Mouse (Mus musculus) intestine, postnatal 0 days (tissue): ENCODE results near the gene Slc24a3. TPM values are rescaled to one million over a fixed set of nuclear protein-coding genes. Genes with fewer than 3 reads are reported as not detected.

Experiments
- ATAC-seq: fragments of 200-750 bp; cut with Nextera tagmentation; 2 replicates; pipeline ENCODE4 v1.8.0; 2017; ENCODE audit warnings: mild to moderate bottlenecking, moderate TSS enrichment, moderate library complexity
- H3K27ac ChIP-seq: fragments of 300-500 bp; sonication (generic); 2 replicates; pipeline ENCODE4 v1.5.1; 2014; ENCODE audit warnings: mild to moderate bottlenecking, low read depth, low read length, moderate library complexity
- H3K27me3 ChIP-seq: fragments of 300-500 bp; sonication (generic); replicated peaks from 2 replicates; pipeline ENCODE4 v1.6.1; 2014; ENCODE audit warnings: low read length, mixed read lengths; ENCODE audit not compliant: control insufficient read depth, insufficient read depth
- H3K36me3 ChIP-seq: fragments of 300-500 bp; sonication (generic); 2 replicates; pipeline ENCODE4 v1.6.1; 2014; ENCODE audit warnings: mild to moderate bottlenecking, moderate library complexity; ENCODE audit not compliant: control insufficient read depth, insufficient read depth
- H3K4me1 ChIP-seq: fragments of 300-500 bp; sonication (generic); replicated peaks from 2 replicates; pipeline ENCODE4 v1.6.1; 2014; ENCODE audit warnings: antibody characterized with exemption, low read length, mixed read lengths; ENCODE audit not compliant: control insufficient read depth, insufficient read depth
- H3K4me2 ChIP-seq: fragments of 300-500 bp; sonication (generic); replicated peaks from 2 replicates; pipeline ENCODE4 v1.6.1; 2014; ENCODE audit warnings: low read depth, mild to moderate bottlenecking, moderate library complexity
- H3K4me3 ChIP-seq: fragments of 300-500 bp; sonication (generic); 2 replicates; pipeline ENCODE4 v1.5.1; 2014; ENCODE audit warnings: low read depth, low read length
- H3K9ac ChIP-seq: fragments of 300-500 bp; sonication (generic); 2 replicates; pipeline ENCODE4 v1.6.1; 2014; ENCODE audit warnings: mild to moderate bottlenecking, low read depth, low read length
- H3K9me3 ChIP-seq: fragments of 300-500 bp; sonication (generic); 2 replicates; pipeline ENCODE4 v1.6.1; 2016; ENCODE audit warnings: mixed run types; ENCODE audit not compliant: control insufficient read depth
- CTCF ChIP-seq: sonication (generic); IDR thresholded peaks from 2 replicates; pipeline ENCODE4 v1.5.1; 2016; ENCODE audit warnings: low read depth, mild to moderate bottlenecking, control low read depth, antibody characterized with exemption, moderate library complexity
- WGBS: fragments of 180-500 bp; shearing (Covaris S2); extraction: QIAGEN DNeasy Blood & Tissue Kit; methylation state at CpG from one replicate; pipeline ENCODE4 v1.1.7; 2014; 5-methylcytosine and 5-hydroxymethylcytosine counted together
- polyA plus RNA-seq: library from polyadenylated mRNA; unstranded; fragments of >200 nt; fragmentation: Nextera tagmentation; extraction: Ambion mirVana; gene quantifications from 2 replicates; pipeline ENCODE4 v1.2.1, GENCODE M21; 2015

Slc24a3 gene
- polyA plus RNA-seq, 1 experiment from 2014 or later = 6.5 TPM

- Histone ChIP-seq H3K27ac (no peak overlapping the region), H3K4me2 (no peak overlapping the region), H3K9ac (no peak overlapping the region), H3K9me3 (no peaks in the 10 kb centered on the region), H3K36me3 (no peaks in the 10 kb centered on the region; the same call in 1 of the 2 replicates), H3K27me3 (no peaks in the 10 kb centered on the region), H3K4me3 (no peak overlapping the region), H3K4me1 (no peaks in the 10 kb centered on the region)
- 65% methylated on average over 10 of the region's 10 CpGs for WGBS
- no peak for TF ChIP-seq CTCF
- peak; percentile 82 for ATAC-seq
These were observed 523.9 kb downstream of the Slc24a3 start for GRCm38 (mm10) chr2:145691367-145692009.
